Mouse (Mus musculus): ENCODE measurements at regions not wholly inside any gene's neighbourhood (a gene's known extent, or its start where the extent isn't known, plus 50 kb on each side); places are given as distances from the start of the nearest gene placed in this dataset.
"Not testable (repeated sequence)": the region's sequence is repeated elsewhere in the genome, so short reads cannot be mapped to it uniquely, and the experiment has no call there.

- DNase-seq = no peak
Observed at GRCm38 (mm10) chr3:31508471-31508870, 198.3 kb upstream of the Slc7a14 start.

GRCm38 (mm10) chr3:31499201-31499968, 189.2 kb upstream of the Slc7a14 start:
- DNase-seq = no peak

- DNase-seq = no peak
Observed at GRCm38 (mm10) chr3:31495287-31495686, 185.1 kb upstream of the Slc7a14 start.

GRCm38 (mm10) chr3:31494706-31495105, 184.5 kb upstream of the Slc7a14 start:
- DNase-seq = no peak

- not testable (repeated sequence) for DNase-seq
Observed at GRCm38 (mm10) chr3:31491736-31492135, 181.6 kb upstream of the Slc7a14 start.

GRCm38 (mm10) chr3:31487596-31487995, 177.4 kb upstream of the Slc7a14 start:
- DNase-seq = no peak

GRCm38 (mm10) chr3:31481964-31482363, 171.8 kb upstream of the Slc7a14 start:
- no peak for DNase-seq

GRCm38 (mm10) chr3:31467882-31468281, 157.7 kb upstream of the Slc7a14 start:
- no peak for DNase-seq

GRCm38 (mm10) chr3:31464260-31464659, 154.1 kb upstream of the Slc7a14 start:
- no peak for DNase-seq

- peak; percentile 30 for DNase-seq
Observed at GRCm38 (mm10) chr3:31459456-31459855, 149.3 kb upstream of the Slc7a14 start.

GRCm38 (mm10) chr3:31457938-31458337, 147.8 kb upstream of the Slc7a14 start:
- DNase-seq = no peak

- DNase-seq = no peak
Observed at GRCm38 (mm10) chr3:31455031-31455430, 144.9 kb upstream of the Slc7a14 start.

GRCm38 (mm10) chr3:31444861-31445260, 134.7 kb upstream of the Slc7a14 start:
- DNase-seq = no peak

GRCm38 (mm10) chr3:31444311-31444710, 134.1 kb upstream of the Slc7a14 start:
- no peak for DNase-seq

GRCm38 (mm10) chr3:31443894-31444293, 133.7 kb upstream of the Slc7a14 start:
- DNase-seq = no peak

GRCm38 (mm10) chr3:31440282-31440681, 130.1 kb upstream of the Slc7a14 start:
- DNase-seq = no peak

GRCm38 (mm10) chr3:31437970-31438369, 127.8 kb upstream of the Slc7a14 start:
- DNase-seq = peak; percentile 6

GRCm38 (mm10) chr3:31435204-31435963, 125.2 kb upstream of the Slc7a14 start:
- DNase-seq = no peak

- DNase-seq = peak; percentile 9
Observed at GRCm38 (mm10) chr3:31433201-31433600, 123.0 kb upstream of the Slc7a14 start.

- DNase-seq = no peak
Observed at GRCm38 (mm10) chr3:31423517-31423916, 113.3 kb upstream of the Slc7a14 start.

- no peak for DNase-seq
Observed at GRCm38 (mm10) chr3:31408802-31409201, 98.6 kb upstream of the Slc7a14 start.

- DNase-seq = no peak
Observed at GRCm38 (mm10) chr3:31405880-31406279, 95.7 kb upstream of the Slc7a14 start.

- DNase-seq = no peak
Observed at GRCm38 (mm10) chr3:31399136-31399535, 89.0 kb upstream of the Slc7a14 start.

GRCm38 (mm10) chr3:31394533-31394932, 84.4 kb upstream of the Slc7a14 start:
- DNase-seq = no peak

Measured in cerebellum, adult 8-10 months (tissue).